Mouse (Mus musculus) intestine, embryonic 16.5 days (tissue): Measurements from ENCODE around the gene Smg6. TPM values are rescaled to one million over a fixed set of nuclear protein-coding genes. Genes with fewer than 3 reads are reported as not detected.
A peak's percentile ranks its signal among the peaks of the same experiment; 100 is the strongest.
"Not testable (repeated sequence)": the region's sequence is repeated elsewhere in the genome, so short reads cannot be mapped to it uniquely, and the experiment has no call there.

Experiments
- ATAC-seq: fragments of 200-750 bp; cut with Nextera tagmentation; 2 replicates; pipeline ENCODE4 v1.8.0; 2017; ENCODE audit warnings: moderate TSS enrichment, moderate library complexity
- H3K27ac ChIP-seq: fragments of 300-500 bp; sonication (generic); 2 replicates; pipeline ENCODE4 v1.5.1; 2014; ENCODE audit warnings: mild to moderate bottlenecking, low read length
- H3K27me3 ChIP-seq: fragments of 300-500 bp; sonication (generic); replicated peaks from 2 replicates; pipeline ENCODE4 v1.6.1; 2014; ENCODE audit warnings: low read length, control low read depth, mixed read lengths; ENCODE audit not compliant: control insufficient read depth, insufficient read depth
- H3K36me3 ChIP-seq: fragments of 300-500 bp; sonication (generic); 2 replicates; pipeline ENCODE4 v1.6.1; 2014; ENCODE audit warnings: low read length, control low read depth; ENCODE audit not compliant: control insufficient read depth, insufficient read depth
- H3K4me1 ChIP-seq: fragments of 300-500 bp; sonication (generic); 2 replicates; pipeline ENCODE4 v1.6.1; 2014; ENCODE audit warnings: low read length, control low read depth, mixed read lengths; ENCODE audit not compliant: control insufficient read depth, insufficient read depth
- H3K4me2 ChIP-seq: fragments of 300-500 bp; sonication (generic); 2 replicates; pipeline ENCODE4 v1.6.1; 2014; ENCODE audit warnings: low read depth, low read length, control low read depth
- H3K4me3 ChIP-seq: fragments of 300-500 bp; sonication (generic); 2 replicates; pipeline ENCODE4 v1.5.1; 2014; ENCODE audit warnings: mild to moderate bottlenecking, low read length
- H3K9ac ChIP-seq: fragments of 300-500 bp; sonication (generic); 2 replicates; pipeline ENCODE4 v1.6.1; 2014; ENCODE audit warnings: low read depth, low read length
- H3K9me3 ChIP-seq: fragments of 300-500 bp; sonication (generic); 2 replicates; pipeline ENCODE4 v1.6.1; 2016; ENCODE audit warnings: low read length, control low read depth; ENCODE audit not compliant: control insufficient read depth
- WGBS: fragments of 180-500 bp; shearing (Covaris S2); extraction: QIAGEN DNeasy Blood & Tissue Kit; methylation state at CpG from one replicate; pipeline ENCODE4 v1.1.7; 2014; 5-methylcytosine and 5-hydroxymethylcytosine counted together
- polyA plus RNA-seq: library from polyadenylated mRNA; unstranded; fragments of >200 nt; fragmentation: Nextera tagmentation; extraction: Ambion mirVana; gene quantifications from 2 replicates; pipeline ENCODE4 v1.2.1, GENCODE M21; 2015

Smg6 gene
- polyA plus RNA-seq, 1 experiment from 2014 or later, result 11.4 TPM

DNA sequence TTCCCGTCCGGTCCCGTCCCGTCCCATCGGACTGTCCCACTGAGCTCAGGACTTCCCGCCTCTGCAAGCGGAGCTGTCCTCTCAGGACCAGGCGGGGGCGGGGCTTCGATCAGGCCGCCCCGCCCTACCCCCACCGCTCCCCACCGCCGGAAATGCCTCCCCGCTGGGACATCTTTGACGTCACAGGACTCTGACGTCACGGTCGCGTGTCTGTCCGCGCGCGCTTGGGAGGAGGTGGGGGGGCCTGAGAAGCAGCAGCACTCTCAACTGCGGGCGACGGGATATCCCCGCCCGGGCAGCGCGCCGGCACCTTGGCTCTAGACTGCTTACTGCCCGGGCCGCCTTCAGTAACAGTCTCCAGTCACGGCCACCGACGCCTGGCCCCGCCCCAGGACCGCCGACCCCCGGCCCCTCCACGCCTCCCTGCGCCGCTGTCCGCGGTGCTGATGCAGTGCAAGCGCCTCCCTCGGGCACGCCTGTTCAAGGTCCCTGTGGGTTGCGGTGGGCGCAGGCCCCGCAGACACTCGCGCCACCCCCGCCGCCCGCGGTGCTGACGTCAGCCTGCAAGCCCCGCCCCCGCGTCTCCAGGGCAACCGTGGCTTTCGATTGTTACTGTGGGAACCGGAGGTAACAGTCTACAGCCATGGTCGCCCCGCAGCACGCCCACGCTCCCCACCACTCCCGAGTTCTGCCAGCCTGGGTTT lies 247.6 kb downstream of the Smg6 start:
- Histone ChIP-seq H3K4me1 (peaks cover 48% of the 10 kb centered on the region), H3K27ac (no peak overlapping the region), H3K9ac (peak overlapping the region; percentile 56; the same call in 1 of the 2 replicates), H3K36me3 (no peaks in the 10 kb centered on the region), H3K27me3 (peaks cover 39% of the 10 kb centered on the region), H3K9me3 (no peaks in the 10 kb centered on the region), H3K4me2 (peak overlapping the region; percentile 96), H3K4me3 (peak overlapping the region; percentile 67)
- ATAC-seq, result peak; percentile 60
- WGBS, result under 1% methylated on average over 65 of the region's 71 CpGs

DNA sequence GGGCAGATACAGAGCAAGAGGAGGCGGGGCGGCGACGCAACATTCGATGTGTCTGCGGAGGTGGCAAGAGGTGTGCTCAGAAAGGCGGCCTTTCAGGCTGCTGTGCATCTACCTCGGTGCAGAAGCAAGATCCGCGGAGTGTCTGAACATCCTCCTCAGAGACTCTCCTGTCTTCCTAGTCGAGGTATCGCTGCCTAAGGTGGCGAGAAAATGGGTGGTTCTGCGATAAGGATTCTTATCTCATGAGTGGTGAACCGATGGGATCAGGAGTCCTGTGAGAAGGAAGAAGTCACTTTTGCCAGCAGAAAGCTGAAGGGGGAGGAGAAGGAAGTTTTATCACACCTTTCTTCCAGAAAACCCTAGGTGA lies 248.2 kb downstream of the Smg6 start:
- Histone ChIP-seq H3K36me3 (no peaks in the 10 kb centered on the region), H3K27ac (no peak overlapping the region), H3K9me3 (no peaks in the 10 kb centered on the region), H3K9ac (0 out of 2 replicates have a peak overlapping the region, but pooled peaks have one; percentile 56), H3K4me3 (peak overlapping the region; percentile 67), H3K4me2 (peak overlapping the region; percentile 96), H3K27me3 (peaks cover 35% of the 10 kb centered on the region), H3K4me1 (peaks cover 46% of the 10 kb centered on the region)
- WGBS, result 2% methylated on average over 15 of the region's 15 CpGs
- no peak for ATAC-seq

DNA sequence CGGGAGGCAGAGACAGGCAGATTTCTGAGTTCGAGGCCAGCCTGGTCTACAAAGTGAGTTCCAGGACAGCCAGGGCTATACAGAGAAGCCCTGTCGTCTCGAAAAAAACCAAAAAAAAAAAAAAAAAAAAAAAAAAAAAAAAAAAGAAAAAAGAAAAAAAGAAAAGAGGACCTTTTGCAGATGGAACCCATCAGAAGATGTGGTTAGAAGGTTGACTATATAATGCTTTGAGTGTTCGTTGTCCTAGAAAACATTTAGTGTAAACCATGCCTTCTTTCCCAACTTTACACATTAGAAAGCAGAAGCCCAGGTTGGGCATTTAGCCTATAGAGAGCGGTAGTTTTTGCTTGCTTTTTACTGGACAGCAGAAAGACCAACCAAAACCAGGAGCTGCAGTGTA lies 249.0 kb downstream of the Smg6 start:
- not testable (repeated sequence) for H3K4me2 ChIP-seq, H3K9ac ChIP-seq, H3K4me3 ChIP-seq, H3K36me3 ChIP-seq, ATAC-seq, H3K9me3 ChIP-seq, H3K27ac ChIP-seq
- Histone ChIP-seq H3K4me1 (peaks cover 44% of the 10 kb centered on the region), H3K27me3 (peaks cover 29% of the 10 kb centered on the region)
- 72% methylated on average over 6 of the region's 6 CpGs for WGBS

DNA sequence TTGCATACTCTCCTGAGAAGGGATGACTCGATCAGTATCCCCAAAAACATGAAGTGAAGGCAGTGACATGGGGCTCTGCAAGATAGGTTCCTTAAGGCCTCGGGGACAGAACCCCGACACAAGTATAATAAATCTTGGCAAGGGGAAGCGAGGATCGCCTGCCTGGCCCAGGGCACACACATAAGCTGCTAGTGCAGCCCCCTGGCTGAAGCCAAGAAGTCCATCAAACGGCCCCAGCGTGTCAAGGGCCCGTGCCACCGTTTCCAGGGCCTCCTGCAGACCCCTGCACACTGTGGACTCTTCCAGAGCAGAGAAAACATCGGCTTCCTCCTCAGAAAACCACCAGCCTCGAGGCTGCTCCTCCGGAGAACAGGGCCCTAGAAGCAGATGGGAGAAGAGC lies 252.4 kb downstream of the Smg6 start:
- Histone ChIP-seq H3K27me3 (peaks cover 3% of the 10 kb centered on the region), H3K9ac (peak overlapping the region; percentile 88), H3K27ac (peak overlapping the region; percentile 71; the same call in 1 of the 2 replicates), H3K4me2 (peak overlapping the region; percentile 87), H3K36me3 (peaks cover 3% of the 10 kb centered on the region), H3K4me3 (peak overlapping the region; percentile 82), H3K9me3 (no peaks in the 10 kb centered on the region), H3K4me1 (peaks cover 20% of the 10 kb centered on the region)
- no peak for ATAC-seq
- 40% methylated on average over 12 of the region's 12 CpGs for WGBS

DNA sequence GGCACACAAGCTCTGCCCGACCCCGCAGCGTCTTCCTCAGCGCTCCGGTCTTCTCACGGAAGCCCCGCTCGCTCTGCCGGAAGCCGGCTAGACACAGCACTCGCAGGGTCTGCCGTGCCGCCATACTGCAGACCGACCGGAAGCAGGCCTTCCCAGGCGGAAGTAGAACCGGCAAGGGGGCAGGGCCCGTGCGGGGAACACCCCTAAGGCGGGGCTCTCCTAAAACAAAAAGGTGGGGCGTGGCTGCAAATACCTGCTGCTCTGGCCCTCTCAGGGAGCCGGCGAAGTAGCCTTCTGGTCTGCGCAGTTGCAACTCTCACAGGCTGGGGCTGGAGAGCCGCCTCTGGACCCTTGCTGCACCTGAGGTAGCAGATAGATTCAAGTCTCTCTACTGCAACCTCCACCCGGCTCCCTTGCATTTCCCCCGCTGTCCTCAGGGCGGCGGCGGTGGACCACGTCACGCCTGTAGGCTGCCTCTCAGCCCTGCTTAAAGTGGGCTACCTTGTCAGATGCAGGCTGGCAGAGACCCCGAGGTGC lies 253.1 kb downstream of the Smg6 start, which contains the start of gene Ovca2:
Gene Ovca2, minus strand, starts transcription at position 164 of the 537 bp plus-strand sequence.
- under 1% methylated on average over 33 of the region's 33 CpGs for WGBS
- Histone ChIP-seq H3K27me3 (no peaks in the 10 kb centered on the region), H3K4me2 (peak within 1 kb of the TSS; percentile 87), H3K27ac (peak within 1 kb of the TSS; percentile 71), H3K9me3 (no peaks in the 10 kb centered on the region), H3K4me3 (peak within 1 kb of the TSS; percentile 82), H3K4me1 (peaks cover 18% of the 10 kb centered on the region), H3K36me3 (peaks cover 7% of the 10 kb centered on the region), H3K9ac (peak within 1 kb of the TSS; percentile 88)
- ATAC-seq, result peak; percentile 96

DNA sequence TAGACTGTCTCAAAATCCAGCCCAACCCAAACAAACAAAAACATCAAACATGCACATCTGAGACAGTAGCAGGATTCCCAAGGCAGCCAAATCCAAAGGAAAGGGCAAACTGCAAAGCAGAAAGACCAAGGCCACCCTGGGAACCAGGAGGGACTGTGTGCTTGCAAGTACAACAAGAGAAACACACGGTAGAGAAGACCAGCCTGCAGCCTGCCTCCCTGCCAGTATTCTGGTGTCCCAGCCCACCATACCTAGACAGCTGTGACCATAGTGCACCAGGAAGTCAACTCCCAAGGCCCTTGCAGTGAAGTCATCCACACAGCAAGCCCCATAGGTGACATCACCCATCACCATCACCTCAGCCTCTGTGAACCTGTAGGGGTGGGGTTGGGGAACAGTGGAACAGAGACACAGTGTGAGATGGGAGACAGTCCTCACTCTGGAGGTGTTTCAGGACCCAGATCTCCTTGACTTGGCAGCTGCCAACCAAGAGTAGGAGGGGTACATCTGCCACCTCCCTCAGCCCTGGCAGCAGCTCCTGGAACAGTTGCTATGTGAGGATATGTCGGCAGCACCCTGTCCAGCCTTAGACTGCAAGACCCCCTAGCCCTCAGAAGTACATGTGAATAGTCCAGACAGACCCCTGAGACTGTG lies 258.4 kb downstream of the Smg6 start:
- Histone ChIP-seq H3K9me3 (no peaks in the 10 kb centered on the region), H3K9ac (no peak overlapping the region; the same call in 1 of the 2 replicates), H3K4me3 (no peak overlapping the region), H3K36me3 (peaks cover 12% of the 10 kb centered on the region), H3K27ac (no peak overlapping the region), H3K27me3 (no peaks in the 10 kb centered on the region), H3K4me1 (peaks cover 5% of the 10 kb centered on the region), H3K4me2 (no peak overlapping the region)
- 89% methylated on average over 2 of the region's 2 CpGs for WGBS
- ATAC-seq, result no peak

DNA sequence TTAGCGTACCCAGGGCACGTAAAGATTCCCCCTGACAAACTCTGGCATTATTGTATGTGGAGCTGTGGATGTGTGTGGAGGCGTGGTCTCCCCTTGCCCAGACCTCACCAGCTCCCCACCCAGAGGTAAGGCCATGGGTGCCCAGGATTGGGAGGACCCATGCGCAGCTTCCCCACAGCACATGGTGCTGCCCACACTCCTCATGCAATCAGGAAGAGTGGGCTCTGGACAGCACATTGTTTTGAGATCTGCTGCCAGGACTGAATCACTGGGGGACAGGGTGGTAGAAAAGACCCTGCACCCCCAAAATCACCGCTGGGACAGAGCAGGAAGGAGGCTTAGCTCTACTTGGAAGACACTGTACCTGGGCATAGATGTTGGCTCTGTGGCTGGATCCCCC lies 258.9 kb downstream of the Smg6 start:
- Histone ChIP-seq H3K4me2 (no peak overlapping the region), H3K9ac (no peak overlapping the region), H3K27me3 (no peaks in the 10 kb centered on the region), H3K9me3 (no peaks in the 10 kb centered on the region), H3K27ac (no peak overlapping the region), H3K4me1 (peaks cover 7% of the 10 kb centered on the region), H3K4me3 (no peak overlapping the region), H3K36me3 (peaks cover 12% of the 10 kb centered on the region)
- ATAC-seq, result no peak
- WGBS, result 92% methylated on average over 5 of the region's 5 CpGs

DNA sequence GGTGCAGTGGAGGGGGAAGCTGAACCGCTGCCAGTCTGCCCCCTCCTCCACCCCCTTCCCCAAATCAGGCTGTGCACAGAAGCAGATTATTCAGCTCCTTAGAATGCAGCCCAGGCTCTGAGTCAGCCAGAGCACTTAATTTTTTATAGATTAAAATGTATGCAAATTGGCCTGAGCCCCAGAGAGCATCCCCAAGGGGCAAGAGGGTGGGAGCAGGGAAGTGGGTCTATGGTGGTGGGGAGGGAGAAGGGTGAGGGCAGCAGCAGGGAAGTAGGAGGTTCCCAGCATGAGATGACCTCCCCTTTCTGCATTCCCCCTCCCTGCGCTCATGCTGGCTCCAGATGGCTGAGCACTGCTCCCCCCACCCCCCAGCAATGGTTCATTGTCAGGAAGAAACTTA lies 259.4 kb downstream of the Smg6 start:
- Histone ChIP-seq H3K36me3 (peaks cover 12% of the 10 kb centered on the region), H3K4me3 (no peak overlapping the region), H3K4me1 (peaks cover 6% of the 10 kb centered on the region), H3K9me3 (no peaks in the 10 kb centered on the region), H3K27me3 (no peaks in the 10 kb centered on the region), H3K9ac (no peak overlapping the region), H3K27ac (no peak overlapping the region), H3K4me2 (no peak overlapping the region)
- WGBS, result 87% methylated on average over 2 of the region's 2 CpGs
- ATAC-seq, result no peak

DNA sequence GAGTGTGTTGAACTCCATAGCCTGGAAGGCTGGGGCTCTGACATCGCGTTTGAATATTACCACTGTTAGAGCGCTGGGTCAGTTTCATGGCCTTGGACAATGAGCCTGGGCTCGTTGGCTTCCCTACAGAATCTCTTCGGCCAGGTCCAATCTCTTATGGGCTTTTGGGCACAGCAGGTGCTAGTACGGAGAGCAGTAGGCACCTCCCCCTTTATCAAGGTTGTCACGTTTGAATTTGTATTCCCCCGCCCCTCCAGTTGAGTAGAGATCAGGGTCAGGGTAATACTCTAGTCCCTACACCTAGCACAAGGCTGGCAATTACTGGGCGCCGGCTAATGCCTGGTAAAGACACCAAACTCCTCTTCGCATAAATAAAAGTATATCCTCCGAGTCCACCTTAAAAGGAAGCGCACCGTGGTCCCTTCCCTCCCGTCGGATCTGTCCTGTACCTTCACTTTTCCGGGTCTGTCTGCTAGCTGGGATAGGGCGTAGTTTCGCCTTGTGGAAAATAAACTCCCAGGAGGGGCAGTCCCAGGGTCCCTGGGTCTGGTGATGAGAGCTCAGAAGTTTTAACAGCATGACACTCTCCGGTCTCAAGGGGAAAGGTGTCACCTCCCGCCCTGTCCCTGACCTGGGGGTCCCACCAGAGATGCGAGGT lies 264.2 kb downstream of the Smg6 start:
- Histone ChIP-seq H3K9ac (peak overlapping the region; percentile 73), H3K4me3 (peak overlapping the region; percentile 75), H3K4me1 (peaks cover 21% of the 10 kb centered on the region), H3K27me3 (peaks cover 20% of the 10 kb centered on the region), H3K9me3 (no peaks in the 10 kb centered on the region), H3K27ac (peak overlapping the region; percentile 35), H3K36me3 (no peaks in the 10 kb centered on the region), H3K4me2 (peak overlapping the region; percentile 70)
- under 1% methylated on average over 22 of the region's 22 CpGs for WGBS
- ATAC-seq, result peak; percentile 64
